Mouse (Mus musculus): ENCODE measurements around the gene Arf3. TPM values are rescaled to one million over a fixed set of nuclear protein-coding genes. Genes with fewer than 3 reads are reported as not detected.

Gene Arf3
- polyA plus RNA-seq, 1 experiment from 2014 or later = 25.3 TPM

DNA sequence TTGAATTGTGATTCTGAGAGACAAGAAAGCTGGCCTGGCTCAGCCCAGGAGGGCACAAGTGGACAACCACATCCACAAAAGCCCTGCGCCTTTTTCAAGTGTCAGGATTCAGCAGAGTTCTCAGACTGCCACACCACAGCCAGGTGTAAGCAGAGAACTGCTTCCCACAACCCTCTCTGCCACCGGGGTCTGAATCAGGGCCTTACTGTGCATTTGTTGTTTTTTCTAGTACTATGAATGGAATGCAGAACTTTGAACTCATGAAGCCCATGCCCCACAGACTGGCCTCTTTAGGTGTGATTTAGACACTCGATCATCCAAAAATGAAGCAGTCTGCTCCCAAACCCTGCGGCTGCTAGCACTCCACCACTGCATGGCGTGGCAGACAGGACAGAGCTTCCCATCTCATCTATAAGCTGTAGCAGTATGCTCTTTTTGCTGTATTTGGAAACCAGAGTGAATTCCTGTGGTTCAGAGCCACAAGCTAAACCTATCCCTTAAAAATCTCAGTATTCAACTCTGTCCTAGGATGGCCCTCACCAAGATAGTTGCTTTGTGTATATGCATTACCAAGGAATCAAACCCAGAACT, 28.9 kb downstream of the Arf3 start:
- H3K4me3 ChIP-seq (ENCODE audit: low read depth, low read length) = no peak overlapping the region
- no peak overlapping the region for H3K4me2 ChIP-seq
- 83% methylated on average over 5 of the region's 5 CpGs for WGBS
- peaks cover 20% of the 10 kb centered on the region for H3K4me1 ChIP-seq (replicated peaks; ENCODE audit: control insufficient read depth, insufficient read depth, low read length)
- no peak for ATAC-seq (replicated peaks; ENCODE audit: low FRiP score)
- peaks cover 13% of the 10 kb centered on the region; the same call in 1 of the 2 replicates for H3K36me3 ChIP-seq (ENCODE audit: control insufficient read depth, insufficient read depth, low read length)
- no peak overlapping the region for H3K9ac ChIP-seq (ENCODE audit: low read depth, low read length)
- no peak for DNase-seq (ENCODE audit: low spot score)
- H3K27ac ChIP-seq (ENCODE audit: low read depth, low read length) = peak overlapping the region; percentile 26; the same call in 1 of the 2 replicates
- no peaks in the 10 kb centered on the region for H3K27me3 ChIP-seq (replicated peaks; ENCODE audit: control insufficient read depth, insufficient read depth, low read length)
- no peaks in the 10 kb centered on the region for H3K9me3 ChIP-seq (ENCODE audit: control insufficient read depth, low read length)

- peak overlapping the region; percentile 26; the same call in 1 of the 2 replicates for H3K27ac ChIP-seq (ENCODE audit: low read depth, low read length)
- H3K36me3 ChIP-seq (ENCODE audit: control insufficient read depth, insufficient read depth, low read length) = peaks cover 9% of the 10 kb centered on the region; the same call in 1 of the 2 replicates
- H3K9me3 ChIP-seq (ENCODE audit: control insufficient read depth, low read length) = no peaks in the 10 kb centered on the region
- no peak overlapping the region for H3K4me2 ChIP-seq
- H3K4me3 ChIP-seq (ENCODE audit: low read depth, low read length) = no peak overlapping the region
- WGBS = 17% methylated on average over 6 of the region's 6 CpGs
- H3K4me1 ChIP-seq (replicated peaks; ENCODE audit: control insufficient read depth, insufficient read depth, low read length) = peaks cover 21% of the 10 kb centered on the region
- peak; percentile 59 for ATAC-seq (replicated peaks; ENCODE audit: low FRiP score)
- H3K9ac ChIP-seq (ENCODE audit: low read depth, low read length) = no peak overlapping the region
- H3K27me3 ChIP-seq (replicated peaks; ENCODE audit: control insufficient read depth, insufficient read depth, low read length) = peaks cover 2% of the 10 kb centered on the region
- DNase-seq (ENCODE audit: low spot score) = no peak
Measured at GRCm38 (mm10) chr15:98733370-98733769, 29.6 kb downstream of the Arf3 start.

- no peak overlapping the region for H3K27ac ChIP-seq (ENCODE audit: low read depth, low read length)
- peaks cover 4% of the 10 kb centered on the region for H3K27me3 ChIP-seq (replicated peaks; ENCODE audit: control insufficient read depth, insufficient read depth, low read length)
- WGBS = 59% methylated on average over 8 of the region's 8 CpGs
- no peak overlapping the region for H3K4me2 ChIP-seq
- ATAC-seq (replicated peaks; ENCODE audit: low FRiP score) = no peak; the same call in 1 of the 2 replicates
- peaks cover 27% of the 10 kb centered on the region for H3K4me1 ChIP-seq (replicated peaks; ENCODE audit: control insufficient read depth, insufficient read depth, low read length)
- DNase-seq (ENCODE audit: low spot score) = no peak
- H3K4me3 ChIP-seq (ENCODE audit: low read depth, low read length) = no peak overlapping the region
- H3K36me3 ChIP-seq (ENCODE audit: control insufficient read depth, insufficient read depth, low read length) = peaks cover 7% of the 10 kb centered on the region; the same call in 1 of the 2 replicates
- no peak overlapping the region for H3K9ac ChIP-seq (ENCODE audit: low read depth, low read length)
- no peaks in the 10 kb centered on the region for H3K9me3 ChIP-seq (ENCODE audit: control insufficient read depth, low read length)
Measured at GRCm38 (mm10) chr15:98732006-98732531, 30.9 kb downstream of the Arf3 start.

- 78% methylated on average over 6 of the region's 6 CpGs for WGBS
- peaks cover 32% of the 10 kb centered on the region for H3K4me1 ChIP-seq (replicated peaks; ENCODE audit: control insufficient read depth, insufficient read depth, low read length)
- H3K4me2 ChIP-seq = no peak overlapping the region
- H3K36me3 ChIP-seq (ENCODE audit: control insufficient read depth, insufficient read depth, low read length) = no peaks in the 10 kb centered on the region
- no peak overlapping the region for H3K4me3 ChIP-seq (ENCODE audit: low read depth, low read length)
- no peaks in the 10 kb centered on the region for H3K9me3 ChIP-seq (ENCODE audit: control insufficient read depth, low read length)
- H3K9ac ChIP-seq (ENCODE audit: low read depth, low read length) = no peak overlapping the region
- H3K27me3 ChIP-seq (replicated peaks; ENCODE audit: control insufficient read depth, insufficient read depth, low read length) = peaks cover 4% of the 10 kb centered on the region
- DNase-seq (ENCODE audit: low spot score) (no peak), ATAC-seq (replicated peaks; ENCODE audit: low FRiP score) (no peak)
- H3K27ac ChIP-seq (ENCODE audit: low read depth, low read length) = no peak overlapping the region
Measured at GRCm38 (mm10) chr15:98730790-98731189, 32.2 kb downstream of the Arf3 start.

GRCm38 (mm10) chr15:98729791-98730545, 33.0 kb downstream of the Arf3 start:
- no peak overlapping the region for H3K27ac ChIP-seq (ENCODE audit: low read depth, low read length)
- H3K9ac ChIP-seq (ENCODE audit: low read depth, low read length) = no peak overlapping the region
- H3K4me1 ChIP-seq (replicated peaks; ENCODE audit: control insufficient read depth, insufficient read depth, low read length) = peaks cover 32% of the 10 kb centered on the region
- no peaks in the 10 kb centered on the region for H3K9me3 ChIP-seq (ENCODE audit: control insufficient read depth, low read length)
- peaks cover 4% of the 10 kb centered on the region for H3K27me3 ChIP-seq (replicated peaks; ENCODE audit: control insufficient read depth, insufficient read depth, low read length)
- ATAC-seq (replicated peaks; ENCODE audit: low FRiP score) (no peak), DNase-seq (ENCODE audit: low spot score) (no peak)
- 61% methylated on average over 7 of the region's 7 CpGs for WGBS
- no peak overlapping the region for H3K4me3 ChIP-seq (ENCODE audit: low read depth, low read length)
- no peak overlapping the region for H3K4me2 ChIP-seq
- no peaks in the 10 kb centered on the region for H3K36me3 ChIP-seq (ENCODE audit: control insufficient read depth, insufficient read depth, low read length)

- no peak overlapping the region for H3K9ac ChIP-seq (ENCODE audit: low read depth, low read length)
Measured at GRCm38 (mm10) chr15:98728366-98728765, 34.6 kb downstream of the Arf3 start.

GRCm38 (mm10) chr15:98727443-98728321, 35.3 kb downstream of the Arf3 start, which contains the start of gene Fkbp11:
Gene Fkbp11, minus strand, starts transcription at chr15:98728198.
- H3K27me3 ChIP-seq (replicated peaks; ENCODE audit: control insufficient read depth, insufficient read depth, low read length) = peaks cover 9% of the 10 kb centered on the region
- no peaks in the 10 kb centered on the region for H3K36me3 ChIP-seq (ENCODE audit: control insufficient read depth, insufficient read depth, low read length)
- H3K9me3 ChIP-seq (ENCODE audit: control insufficient read depth, low read length) = no peaks in the 10 kb centered on the region
- ATAC-seq (replicated peaks; ENCODE audit: low FRiP score) = peak; percentile 77
- WGBS = under 1% methylated on average over 39 of the region's 39 CpGs
- H3K4me2 ChIP-seq = peak within 1 kb of the TSS; percentile 93
- peak within 1 kb of the TSS; percentile 65 for H3K4me3 ChIP-seq (ENCODE audit: low read depth, low read length)
- H3K9ac ChIP-seq (ENCODE audit: low read depth, low read length) = peak within 1 kb of the TSS; percentile 68
- DNase-seq (ENCODE audit: low spot score) = peak; percentile 74
- peak within 1 kb of the TSS; percentile 8; the same call in 1 of the 2 replicates for H3K27ac ChIP-seq (ENCODE audit: low read depth, low read length)
- peaks cover 23% of the 10 kb centered on the region for H3K4me1 ChIP-seq (replicated peaks; ENCODE audit: control insufficient read depth, insufficient read depth, low read length)

More at GRCm38 (mm10) chr15:98728366-98728765, 34.6 kb downstream of the Arf3 start:
- Histone ChIP-seq H3K4me3 (ENCODE audit: low read depth, low read length) (peak overlapping the region; percentile 65; the same call in 1 of the 2 replicates), H3K4me1 (replicated peaks; ENCODE audit: control insufficient read depth, insufficient read depth, low read length) (peaks cover 28% of the 10 kb centered on the region), H3K4me2 (peak overlapping the region; percentile 93), H3K9me3 (ENCODE audit: control insufficient read depth, low read length) (no peaks in the 10 kb centered on the region), H3K27ac (ENCODE audit: low read depth, low read length) (no peak overlapping the region), H3K27me3 (replicated peaks; ENCODE audit: control insufficient read depth, insufficient read depth, low read length) (peaks cover 9% of the 10 kb centered on the region), H3K36me3 (ENCODE audit: control insufficient read depth, insufficient read depth, low read length) (no peaks in the 10 kb centered on the region)
- WGBS = 32% methylated on average over 9 of the region's 9 CpGs
- ATAC-seq (replicated peaks; ENCODE audit: low FRiP score) (no peak), DNase-seq (ENCODE audit: low spot score) (no peak)

- H3K36me3 ChIP-seq (ENCODE audit: control insufficient read depth, insufficient read depth, low read length) = no peaks in the 10 kb centered on the region
- H3K4me2 ChIP-seq = peak overlapping the region; percentile 93
- peak overlapping the region; percentile 65 for H3K4me3 ChIP-seq (ENCODE audit: low read depth, low read length)
- H3K9ac ChIP-seq (ENCODE audit: low read depth, low read length) = peak overlapping the region; percentile 68
- DNase-seq (ENCODE audit: low spot score) (no peak), ATAC-seq (replicated peaks; ENCODE audit: low FRiP score) (no peak)
- no peak overlapping the region for H3K27ac ChIP-seq (ENCODE audit: low read depth, low read length)
- no peaks in the 10 kb centered on the region for H3K9me3 ChIP-seq (ENCODE audit: control insufficient read depth, low read length)
- H3K4me1 ChIP-seq (replicated peaks; ENCODE audit: control insufficient read depth, insufficient read depth, low read length) = peaks cover 18% of the 10 kb centered on the region
- WGBS = 49% methylated on average over 7 of the region's 7 CpGs
- peaks cover 9% of the 10 kb centered on the region for H3K27me3 ChIP-seq (replicated peaks; ENCODE audit: control insufficient read depth, insufficient read depth, low read length)
Measured at GRCm38 (mm10) chr15:98726746-98727145, 36.3 kb downstream of the Arf3 start.
